Mouse (Mus musculus) forebrain, embryonic 11.5 days (tissue): Measurements from ENCODE around the gene Nutm2. TPM values are rescaled to one million over a fixed set of nuclear protein-coding genes. Genes with fewer than 3 reads are reported as not detected.

Experiments
- ATAC-seq: fragments of 200-750 bp; cut with Nextera tagmentation; replicated peaks from 2 replicates; pipeline ENCODE4 v1.8.0; 2017; ENCODE audit warnings: moderate TSS enrichment; ENCODE audit not compliant: low FRiP score
- DNase-seq: peaks from one replicate; pipeline ENCODE4 v3.0.0-alpha.2; 2017; ENCODE audit warnings: low spot score
- H3K27ac ChIP-seq: fragments of 300-500 bp; sonication (generic); 2 replicates; pipeline ENCODE4 v1.5.1; 2014; ENCODE audit warnings: low read depth, low read length
- H3K27me3 ChIP-seq: fragments of 300-500 bp; sonication (generic); 2 replicates; pipeline ENCODE4 v1.6.1; 2014; ENCODE audit warnings: mild to moderate bottlenecking, low read length, mixed read lengths; ENCODE audit not compliant: control insufficient read depth, insufficient read depth
- H3K36me3 ChIP-seq: fragments of 300-500 bp; sonication (generic); 2 replicates; pipeline ENCODE4 v1.6.1; 2014; ENCODE audit warnings: mild to moderate bottlenecking, low read length, moderate library complexity, mixed read lengths; ENCODE audit not compliant: control insufficient read depth, insufficient read depth
- H3K4me1 ChIP-seq: fragments of 300-500 bp; sonication (generic); replicated peaks from 2 replicates; pipeline ENCODE4 v1.6.1; 2014; ENCODE audit warnings: low read length, mixed read lengths; ENCODE audit not compliant: control insufficient read depth, insufficient read depth
- H3K4me2 ChIP-seq: fragments of 300-500 bp; sonication (generic); 2 replicates; pipeline ENCODE4 v1.6.1; 2014; ENCODE audit warnings: low read depth, mild to moderate bottlenecking, low read length, moderate library complexity, mixed read lengths; ENCODE audit not compliant: severe bottlenecking
- H3K4me3 ChIP-seq: fragments of 300-500 bp; sonication (generic); 2 replicates; pipeline ENCODE4 v1.5.1; 2014; ENCODE audit warnings: low read depth, low read length
- H3K9ac ChIP-seq: fragments of 300-500 bp; sonication (generic); 2 replicates; pipeline ENCODE4 v1.6.1; 2014; ENCODE audit warnings: low read length
- H3K9me3 ChIP-seq: fragments of 300-500 bp; sonication (generic); 2 replicates; pipeline ENCODE4 v1.6.1; 2016; ENCODE audit warnings: low read length, mixed read lengths; ENCODE audit not compliant: control insufficient read depth
- WGBS: fragments of 180-500 bp; shearing (Covaris S2); extraction: QIAGEN DNeasy Blood & Tissue Kit; methylation state at CpG from one replicate; pipeline ENCODE4 v1.1.7; 2014; 5-methylcytosine and 5-hydroxymethylcytosine counted together
- polyA plus RNA-seq: library from polyadenylated mRNA; unstranded; fragments of >200 nt; fragmentation: Nextera tagmentation; extraction: Ambion mirVana; gene quantifications from 2 replicates; pipeline ENCODE4 v1.2.1, GENCODE M21; 2014

Nutm2 gene
- not detected in 2 replicates for polyA plus RNA-seq

GRCm38 (mm10) chr13:50467007-50467406 is at the start of gene Nutm2:
Nutm2 (plus strand) TSS chr13:50467307.
- Histone ChIP-seq H3K4me1 (no peaks in the 10 kb centered on the region), H3K9me3 (no peaks in the 10 kb centered on the region), H3K9ac (no peak within 1 kb of the TSS), H3K36me3 (no peaks in the 10 kb centered on the region), H3K27me3 (no peaks in the 10 kb centered on the region), H3K4me3 (no peak within 1 kb of the TSS), H3K4me2 (no peak within 1 kb of the TSS), H3K27ac (no peak within 1 kb of the TSS)
- no peak for DNase-seq
- ATAC-seq: no peak
- 86% methylated on average over 4 of the region's 4 CpGs for WGBS

- peak; percentile 98 for ATAC-seq
- Histone ChIP-seq H3K9me3 (no peaks in the 10 kb centered on the region), H3K4me3 (peak within 1 kb of the TSS; percentile 76), H3K4me2 (peak within 1 kb of the TSS; percentile 70), H3K9ac (peak within 1 kb of the TSS; percentile 82), H3K27ac (no peak within 1 kb of the TSS), H3K27me3 (no peaks in the 10 kb centered on the region), H3K36me3 (no peaks in the 10 kb centered on the region), H3K4me1 (no peaks in the 10 kb centered on the region)
- DNase-seq: peak; percentile 84
- WGBS: 13% methylated on average over 32 of the region's 35 CpGs
Measured at GRCm38 (mm10) chr13:50417389-50418183, 49.5 kb upstream of the Nutm2 start, which contains the start of gene Fbxw17. Fbxw17 (plus strand) TSS chr13:50417864.

- peak overlapping the region; percentile 70 for H3K4me2 ChIP-seq
- H3K4me3 ChIP-seq: peak overlapping the region; percentile 76
- peak overlapping the region; percentile 82 for H3K9ac ChIP-seq
- no peak for DNase-seq
- no peaks in the 10 kb centered on the region for H3K4me1 ChIP-seq
- H3K27me3 ChIP-seq: no peaks in the 10 kb centered on the region
- no peak for ATAC-seq
- whole genome bisulfite sequencing: 40% methylated on average over 3 of the region's 3 CpGs
- no peak overlapping the region for H3K27ac ChIP-seq
- no peaks in the 10 kb centered on the region for H3K9me3 ChIP-seq
- no peaks in the 10 kb centered on the region for H3K36me3 ChIP-seq
Measured at GRCm38 (mm10) chr13:50418421-50418820, 48.7 kb upstream of the Nutm2 start.

GRCm38 (mm10) chr13:50423625-50424209 is 43.4 kb upstream of the Nutm2 start:
- Histone ChIP-seq H3K4me2 (no peak overlapping the region), H3K4me3 (no peak overlapping the region), H3K9me3 (no peaks in the 10 kb centered on the region), H3K36me3 (peaks cover 3% of the 10 kb centered on the region; the same call in 1 of the 2 replicates), H3K4me1 (no peaks in the 10 kb centered on the region), H3K9ac (no peak overlapping the region), H3K27me3 (no peaks in the 10 kb centered on the region), H3K27ac (no peak overlapping the region)
- DNase-seq (no peak), ATAC-seq (no peak)
- WGBS: 94% methylated on average over 8 of the region's 8 CpGs

GRCm38 (mm10) chr13:50424517-50424916 is 42.6 kb upstream of the Nutm2 start:
- H3K9ac ChIP-seq: no peak overlapping the region
- H3K27ac ChIP-seq: no peak overlapping the region
- WGBS: 91% methylated on average over 2 of the region's 2 CpGs
- no peak overlapping the region for H3K4me2 ChIP-seq
- peaks cover 3% of the 10 kb centered on the region; the same call in 1 of the 2 replicates for H3K36me3 ChIP-seq
- H3K9me3 ChIP-seq: no peaks in the 10 kb centered on the region
- no peak for ATAC-seq
- no peak overlapping the region for H3K4me3 ChIP-seq
- no peak for DNase-seq
- no peaks in the 10 kb centered on the region for H3K27me3 ChIP-seq
- no peaks in the 10 kb centered on the region for H3K4me1 ChIP-seq

- H3K4me1 ChIP-seq: no peaks in the 10 kb centered on the region
- DNase-seq (no peak), ATAC-seq (no peak)
- no peak overlapping the region for H3K4me2 ChIP-seq
- H3K9ac ChIP-seq: no peak overlapping the region
- no peak overlapping the region for H3K4me3 ChIP-seq
- no peaks in the 10 kb centered on the region for H3K27me3 ChIP-seq
- H3K27ac ChIP-seq: no peak overlapping the region
- H3K9me3 ChIP-seq: no peaks in the 10 kb centered on the region
- whole genome bisulfite sequencing: 89% methylated on average over 4 of the region's 4 CpGs
- peaks cover 3% of the 10 kb centered on the region; the same call in 1 of the 2 replicates for H3K36me3 ChIP-seq
Measured at GRCm38 (mm10) chr13:50426686-50427085, 40.4 kb upstream of the Nutm2 start.

GRCm38 (mm10) chr13:50443812-50444211 is 23.3 kb upstream of the Nutm2 start, which contains the start of gene Gm47429:
Gm47429 (minus strand) TSS chr13:50443912.
- H3K27me3 ChIP-seq: no peaks in the 10 kb centered on the region
- DNase-seq: no peak
- no peak within 1 kb of the TSS for H3K27ac ChIP-seq
- no peak within 1 kb of the TSS for H3K4me3 ChIP-seq
- WGBS: 81% methylated on average over 2 of the region's 2 CpGs
- no peak for ATAC-seq
- no peaks in the 10 kb centered on the region for H3K9me3 ChIP-seq
- H3K36me3 ChIP-seq: no peaks in the 10 kb centered on the region
- H3K4me1 ChIP-seq: no peaks in the 10 kb centered on the region
- no peak within 1 kb of the TSS for H3K4me2 ChIP-seq
- no peak within 1 kb of the TSS for H3K9ac ChIP-seq

- DNase-seq (no peak), ATAC-seq (no peak)
- 72% methylated on average over 4 of the region's 4 CpGs for WGBS
- H3K36me3 ChIP-seq: no peaks in the 10 kb centered on the region
- H3K9ac ChIP-seq: no peak overlapping the region
- no peak overlapping the region for H3K4me3 ChIP-seq
- no peaks in the 10 kb centered on the region for H3K9me3 ChIP-seq
- no peaks in the 10 kb centered on the region for H3K27me3 ChIP-seq
- H3K4me1 ChIP-seq: no peaks in the 10 kb centered on the region
- H3K27ac ChIP-seq: no peak overlapping the region
- no peak overlapping the region for H3K4me2 ChIP-seq
Measured at GRCm38 (mm10) chr13:50445261-50445660, 21.8 kb upstream of the Nutm2 start.
